Mouse (Mus musculus) erythroblast, adult 5-6 weeks (primary cell): ENCODE measurements at regions not wholly inside any gene's neighbourhood (a gene's known extent, or its start where the extent isn't known, plus 50 kb on each side); places are given as distances from the start of the nearest gene placed in this dataset.
"Not testable (repeated sequence)": the region's sequence is repeated elsewhere in the genome, so short reads cannot be mapped to it uniquely, and the experiment has no call there.

Source experiments
- ATAC-seq: replicated peaks from 2 replicates; pipeline ENCODE4 v1.8.0; 2016; ENCODE audit warnings: moderate number of reproducible peaks, mild to moderate bottlenecking, moderate TSS enrichment, inconsistent platforms; ENCODE audit not compliant: poor library complexity, low FRiP score, severe bottlenecking

DNA sequence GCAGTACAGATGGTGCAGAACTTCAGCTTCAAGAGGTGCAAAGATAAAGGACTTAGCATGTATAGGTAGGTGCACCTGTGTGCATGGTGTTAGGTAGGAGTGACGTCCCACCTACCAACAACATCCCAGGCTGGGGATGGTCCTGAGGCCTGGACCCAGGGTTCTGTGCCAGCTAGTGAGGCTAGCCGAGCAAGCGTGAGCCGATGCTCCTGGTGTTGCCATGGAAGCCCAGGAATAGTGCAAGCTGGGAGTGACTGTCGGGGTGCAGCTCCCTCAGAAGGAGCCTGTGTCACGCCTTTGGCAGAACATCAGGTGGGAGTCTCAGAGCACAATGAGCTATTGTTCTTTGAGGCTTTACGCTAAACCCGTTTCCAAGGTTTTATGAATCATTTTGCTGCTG is 209.9 kb downstream of the 3100002H09Rik start:
- ATAC-seq = no peak

DNA sequence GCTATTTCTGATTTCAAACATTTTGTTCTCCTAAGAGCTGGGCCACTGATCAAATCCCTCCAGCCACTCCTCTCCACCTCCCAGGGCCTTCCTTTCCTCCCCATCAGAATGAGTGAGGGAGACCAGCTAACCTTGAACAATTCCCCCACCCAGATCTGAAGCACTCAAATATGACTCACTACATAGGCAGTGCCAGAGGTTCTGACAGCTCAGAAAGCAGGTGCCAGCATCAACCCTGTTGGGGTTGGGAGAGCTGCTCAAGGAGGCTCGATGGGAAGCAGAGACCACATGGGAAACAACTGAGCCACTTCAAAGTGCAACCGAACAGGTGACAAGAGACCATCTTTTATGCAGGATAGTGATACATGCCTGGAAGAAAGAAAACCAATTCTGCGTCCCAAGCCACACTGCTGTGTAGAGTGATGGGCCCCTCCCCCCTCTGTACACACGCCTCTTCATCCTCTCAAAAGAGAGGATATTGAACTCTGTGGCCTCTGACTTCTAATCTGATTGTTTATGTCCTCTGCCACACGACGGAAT is 210.4 kb downstream of the 3100002H09Rik start:
- ATAC-seq = no peak

DNA sequence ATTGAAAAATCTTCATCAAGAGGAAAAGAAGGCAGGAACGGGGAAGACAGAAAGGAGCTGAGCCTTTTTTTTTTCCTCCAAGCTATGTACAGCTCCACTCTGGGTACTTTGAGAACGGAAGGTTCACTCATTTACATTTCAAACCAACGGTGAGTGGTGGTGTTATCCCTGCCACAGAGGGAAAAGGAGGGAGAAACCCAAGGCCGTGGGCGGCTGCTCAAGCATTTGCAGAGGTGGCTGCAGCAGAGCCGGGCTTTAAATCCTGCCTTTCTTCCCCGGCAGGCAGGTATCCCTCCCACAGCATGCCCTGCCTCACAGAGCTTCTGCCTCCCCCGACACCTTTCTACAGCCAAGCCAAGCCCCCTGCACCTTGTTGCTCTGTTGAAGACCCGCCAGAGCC is 212.2 kb downstream of the 3100002H09Rik start:
- ATAC-seq = no peak

DNA sequence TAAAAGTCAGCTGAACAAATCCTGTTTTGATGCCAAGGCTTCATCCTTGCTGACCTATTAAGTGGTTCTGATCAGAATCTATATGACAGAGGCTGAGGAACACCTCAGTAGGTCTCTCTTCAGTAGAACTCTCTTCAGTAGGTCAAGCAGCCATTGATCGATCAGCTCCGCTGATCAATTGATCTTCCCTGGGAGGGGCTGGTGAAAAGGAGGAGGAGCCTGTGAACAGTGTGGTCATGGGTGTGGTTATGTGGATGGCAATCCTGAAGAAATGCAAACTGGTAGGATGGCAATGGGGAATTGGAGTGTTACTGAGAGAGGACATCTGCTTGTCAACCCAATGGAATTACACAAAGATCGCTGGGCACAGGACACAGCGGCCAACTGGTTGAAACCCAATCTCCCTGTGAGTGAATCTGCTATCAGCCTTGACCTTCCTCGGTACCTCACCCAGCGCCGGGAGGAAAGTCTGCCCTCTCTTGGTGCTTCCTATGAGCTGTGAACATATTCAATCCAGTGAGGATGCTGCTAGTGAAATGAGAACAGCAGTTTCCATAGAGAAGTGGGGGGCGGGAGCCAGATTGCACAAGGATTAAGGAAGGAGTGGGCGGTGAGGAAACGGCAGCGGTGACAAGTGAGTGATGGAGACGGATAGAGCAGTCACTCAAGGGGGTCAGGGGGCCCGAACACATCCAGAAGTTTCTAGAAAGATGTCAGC is 213.9 kb downstream of the 3100002H09Rik start:
- ATAC-seq = no peak

DNA sequence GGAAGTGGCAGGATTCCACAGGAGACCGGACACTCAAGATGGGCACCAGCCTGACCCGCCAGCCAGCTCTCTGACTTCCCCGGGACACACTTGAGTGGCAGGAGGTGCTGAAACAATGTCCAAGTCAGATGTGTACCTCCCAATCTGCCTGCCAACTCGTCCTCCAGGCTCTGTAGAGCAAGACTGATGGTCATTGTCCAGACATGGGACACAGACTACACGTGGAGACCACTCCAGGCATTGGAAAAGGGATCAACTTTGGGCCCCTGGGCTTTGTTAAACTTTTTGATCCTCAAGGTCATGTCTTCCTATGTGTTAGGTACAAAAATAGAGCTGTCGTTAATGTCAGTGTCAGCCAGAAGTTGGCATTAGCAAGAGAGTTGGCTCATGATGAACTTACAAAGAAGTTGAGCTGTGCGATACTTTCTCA is 214.6 kb downstream of the 3100002H09Rik start:
- ATAC-seq = no peak

DNA sequence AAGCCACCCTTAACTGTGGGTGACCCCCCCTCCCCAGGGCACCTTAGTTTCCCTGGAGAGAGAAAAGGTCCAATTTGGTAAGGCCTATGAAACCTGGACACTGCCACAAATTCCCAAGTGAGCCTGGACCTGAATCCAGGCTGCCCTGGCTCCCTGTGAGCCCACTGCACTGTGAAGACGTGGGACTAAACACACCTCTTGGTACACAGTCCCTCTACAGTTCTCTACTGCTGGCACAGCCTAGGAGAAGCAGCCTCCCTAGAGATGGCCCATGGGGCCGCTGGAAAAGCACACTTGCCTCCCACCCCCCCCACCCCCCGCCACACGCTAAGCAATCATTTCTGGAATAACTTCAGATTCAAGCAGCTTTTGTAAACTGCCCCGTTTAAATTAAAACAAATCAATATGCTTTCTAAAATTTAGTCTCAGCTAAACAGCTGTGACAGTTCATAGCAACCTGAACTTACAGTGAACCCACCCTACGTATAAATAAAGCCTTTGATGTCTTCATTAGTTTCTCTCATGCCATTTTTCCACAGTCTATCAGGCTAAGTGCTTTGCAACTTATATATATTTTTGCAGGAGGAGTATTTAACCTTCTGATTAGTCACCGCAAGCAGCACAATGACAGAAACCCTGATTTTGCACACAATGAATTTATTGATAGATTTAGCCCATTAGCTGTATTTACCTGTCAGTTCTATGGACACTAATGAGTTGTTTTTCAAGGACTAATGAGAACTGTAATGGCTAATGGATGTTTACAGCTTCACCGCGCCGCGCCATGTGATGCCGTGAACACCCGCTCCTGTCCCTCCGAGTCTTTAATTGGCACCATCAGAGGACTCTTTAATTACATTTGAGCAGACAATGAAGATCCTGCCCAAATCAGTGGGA is 215.3 kb downstream of the 3100002H09Rik start:
- ATAC-seq = no peak

DNA sequence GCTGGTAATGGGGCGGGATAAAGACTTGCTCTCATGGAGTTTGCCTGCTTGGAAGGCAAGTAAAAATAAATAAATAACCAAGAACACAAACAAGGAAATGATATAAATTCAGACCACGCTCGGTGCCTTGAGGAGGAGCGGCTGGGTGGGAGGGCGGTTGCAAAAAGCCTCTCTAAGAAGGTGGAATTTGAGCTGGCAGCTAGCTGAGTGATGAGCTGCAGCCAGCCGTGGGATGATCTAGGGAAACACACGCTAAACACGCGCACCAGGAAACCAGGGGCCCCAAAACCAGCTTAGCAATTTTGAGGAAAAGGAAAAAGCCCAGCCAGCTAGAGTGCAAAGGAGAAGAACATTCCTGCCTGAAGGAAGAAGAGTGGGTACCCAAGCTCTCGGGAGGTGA is 217.0 kb downstream of the 3100002H09Rik start:
- ATAC-seq = no peak

DNA sequence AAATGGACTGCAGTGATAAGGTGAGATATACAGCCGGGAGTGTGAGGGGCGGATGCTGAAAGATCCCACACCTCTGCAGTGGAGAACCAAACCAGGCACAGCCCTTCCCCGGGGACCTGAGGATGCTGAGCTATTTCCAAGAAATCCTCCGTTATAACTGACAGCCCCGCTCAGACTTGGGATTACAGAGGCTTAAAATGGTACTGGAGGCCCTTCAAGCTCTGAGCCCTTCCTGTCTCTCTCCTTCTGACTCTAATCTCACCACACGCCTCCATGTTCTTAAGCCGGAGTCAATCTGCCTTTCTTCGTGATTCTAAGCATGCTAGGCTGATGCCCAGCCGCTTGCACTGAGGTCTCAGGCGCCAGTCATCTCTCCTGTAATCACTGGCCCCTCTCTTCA is 221.5 kb downstream of the 3100002H09Rik start:
- no peak for ATAC-seq

DNA sequence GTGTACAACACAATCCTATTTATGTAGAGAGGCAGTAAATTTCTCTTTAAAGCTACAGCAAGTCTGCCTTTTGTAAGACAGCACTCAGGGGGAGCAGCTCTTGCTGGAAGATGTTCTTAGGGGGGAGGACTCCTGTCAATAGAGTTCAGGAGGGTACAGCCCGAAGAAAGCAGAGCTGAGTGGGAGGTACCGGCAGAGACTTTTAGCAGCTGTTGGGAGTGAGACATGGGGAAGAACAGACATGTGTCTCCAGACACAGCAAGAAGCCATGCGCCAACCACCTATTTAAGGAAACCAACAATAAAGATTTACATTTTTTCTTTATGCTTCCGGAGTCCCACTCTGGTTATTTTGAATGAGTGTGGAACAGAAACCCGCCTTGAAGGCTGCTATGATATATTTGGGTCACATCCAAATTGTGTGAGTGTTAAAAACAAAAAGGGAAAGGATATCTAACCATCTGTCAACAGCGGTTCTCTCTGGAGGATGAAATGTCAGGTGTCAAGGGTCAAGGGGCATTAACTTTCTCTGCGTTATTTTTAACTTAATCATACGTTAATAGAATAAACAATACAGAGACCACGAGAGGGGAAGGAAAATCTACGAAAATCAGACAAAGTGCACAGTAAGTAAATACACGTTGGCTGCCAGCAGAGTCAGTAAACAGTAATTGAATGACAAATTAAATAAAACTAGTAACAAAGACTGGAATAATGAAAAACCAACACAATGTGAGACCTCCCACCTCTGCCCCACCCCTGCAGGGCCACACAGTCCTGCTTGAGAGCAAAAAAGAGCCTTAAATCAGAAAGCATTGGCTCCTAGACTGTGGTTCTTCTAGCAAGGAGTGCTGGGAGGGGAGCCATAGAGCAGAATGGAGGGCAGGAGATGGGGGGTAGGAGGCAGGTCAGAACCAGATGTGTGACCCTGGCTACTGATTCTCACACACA is 225.2 kb downstream of the 3100002H09Rik start:
- ATAC-seq = no peak

DNA sequence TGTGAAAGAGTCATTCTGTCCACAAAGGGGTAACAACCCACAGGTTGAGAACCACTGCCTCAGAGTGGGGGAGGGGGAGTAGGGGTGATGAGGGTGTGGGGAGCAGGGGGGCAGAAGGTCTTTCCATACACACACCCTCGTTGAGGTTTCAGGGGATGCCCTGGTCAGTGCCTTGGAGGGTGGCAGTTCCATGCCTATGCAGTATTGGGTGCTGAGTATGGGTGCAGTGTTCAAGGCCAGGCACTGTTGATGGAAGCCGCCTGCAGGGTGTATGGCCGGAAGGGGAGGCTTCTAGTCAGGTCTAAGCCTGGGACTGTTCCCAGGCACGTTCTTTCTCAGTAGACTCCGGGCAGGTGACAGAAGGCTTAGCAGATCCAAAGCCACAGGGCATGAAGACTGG is 234.1 kb downstream of the 3100002H09Rik start:
- no peak for ATAC-seq

DNA sequence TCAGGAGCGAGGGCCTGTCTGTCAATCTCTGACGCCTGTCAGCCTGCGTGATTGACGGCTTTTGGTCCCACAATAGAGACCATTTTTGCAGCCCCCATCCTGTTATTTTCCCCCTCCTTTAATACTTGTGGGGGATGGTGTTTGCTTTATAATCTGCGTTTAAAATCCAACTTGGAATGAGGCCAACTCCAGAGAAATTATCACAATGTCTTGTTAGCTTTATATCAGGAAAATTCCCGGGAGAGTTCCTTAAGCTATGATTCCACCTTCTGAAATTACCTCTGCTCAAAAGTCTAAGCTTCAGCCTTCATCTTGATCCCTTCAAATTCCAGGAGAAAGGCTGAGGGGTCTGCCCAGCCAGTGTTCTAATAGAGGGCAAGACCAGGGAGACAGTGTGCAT is 235.0 kb downstream of the 3100002H09Rik start:
- ATAC-seq = no peak

DNA sequence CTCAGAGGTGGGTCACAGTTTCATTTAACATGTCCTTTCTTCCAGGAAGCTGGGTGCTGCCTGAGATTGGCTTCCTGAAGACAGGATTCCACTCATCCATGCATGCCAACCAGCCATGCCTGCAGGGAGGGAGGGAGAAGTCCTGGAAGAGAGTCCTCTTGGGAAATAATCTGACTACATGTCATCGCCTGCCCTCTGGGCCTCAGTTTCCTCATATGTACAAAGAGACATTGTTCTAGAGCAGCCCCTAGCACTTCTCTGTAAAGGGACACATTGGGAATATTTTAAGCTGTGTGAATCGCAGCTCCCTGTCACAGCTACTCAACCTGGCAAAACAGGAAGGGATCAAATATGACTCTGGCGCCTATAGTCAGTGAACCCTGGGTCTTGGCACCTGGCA is 241.8 kb downstream of the 3100002H09Rik start:
- ATAC-seq = no peak

DNA sequence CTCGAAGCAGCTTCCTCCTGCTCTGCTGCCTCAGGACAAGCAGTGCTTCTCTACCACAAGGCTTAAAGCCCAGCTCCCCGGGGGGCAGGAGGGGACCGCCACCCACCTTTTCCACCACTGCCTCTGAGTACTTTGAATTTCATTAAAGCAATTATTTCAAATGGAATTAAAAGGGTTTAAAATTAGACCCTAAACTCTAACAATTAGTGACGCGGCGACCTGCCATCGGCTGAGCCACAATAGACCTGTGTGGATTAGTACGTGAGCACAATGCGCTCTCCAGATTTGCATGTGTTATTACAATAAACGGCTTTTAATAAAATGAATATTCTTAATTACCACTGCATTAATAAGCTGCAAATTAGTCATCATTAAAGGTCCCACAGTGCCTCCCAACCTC is 242.5 kb downstream of the 3100002H09Rik start:
- ATAC-seq = no peak

DNA sequence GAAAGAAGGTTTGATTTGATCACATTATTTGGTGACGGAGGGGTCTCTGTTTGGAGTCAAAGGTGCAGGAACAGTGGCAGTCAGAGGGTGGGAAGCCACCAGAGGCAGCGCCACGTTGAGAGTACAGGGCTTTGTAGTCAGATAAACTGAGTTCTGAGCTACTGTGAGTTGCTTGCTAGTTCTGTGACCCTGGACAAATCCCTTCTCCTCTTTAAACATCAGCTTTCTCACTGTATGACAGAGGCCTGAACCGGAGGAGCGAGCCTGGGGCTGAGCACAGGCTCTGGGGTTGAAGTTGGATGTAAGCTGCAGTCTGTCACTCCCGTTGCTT is 250.1 kb downstream of the 3100002H09Rik start:
- no peak for ATAC-seq

DNA sequence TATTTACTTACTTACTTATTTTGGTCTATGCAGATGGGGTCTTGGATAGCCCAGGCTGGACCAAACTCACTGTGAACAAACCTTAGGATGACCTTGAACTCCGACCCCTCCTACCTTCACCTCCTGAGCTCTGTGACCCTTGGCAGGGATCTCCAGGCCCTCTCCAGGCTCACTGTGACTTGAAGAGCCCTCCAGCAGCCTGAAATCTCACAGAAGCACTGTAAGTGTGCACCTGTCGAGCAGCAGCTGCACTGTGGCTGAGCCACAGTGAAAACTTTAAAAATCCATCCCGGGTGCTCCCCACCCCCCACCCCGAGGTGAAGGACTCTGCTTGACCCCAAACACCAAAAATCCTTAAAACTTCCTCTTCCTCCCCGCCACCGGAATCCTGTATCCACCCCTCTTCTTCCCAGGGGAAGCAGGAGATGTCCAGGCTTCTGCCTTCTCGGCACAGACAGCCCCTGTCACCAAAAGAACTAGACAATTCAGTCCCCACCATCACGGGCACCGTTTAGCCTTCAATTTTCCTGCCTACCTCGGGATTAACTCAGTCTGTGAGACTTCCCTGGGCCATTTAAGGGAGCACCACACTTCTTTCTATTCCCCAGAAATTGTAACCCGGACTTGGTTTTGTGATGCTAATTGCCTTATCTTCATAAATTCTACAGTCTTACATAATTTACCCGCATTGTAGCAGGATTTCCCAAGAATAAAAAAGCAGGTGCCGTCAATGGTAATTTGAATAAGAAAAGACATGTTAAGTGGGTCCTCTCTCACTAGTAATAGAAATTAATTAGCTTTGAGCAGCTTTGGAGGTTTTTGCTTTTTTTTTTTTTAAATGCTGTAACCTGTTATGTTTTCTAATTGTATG is 250.7 kb downstream of the 3100002H09Rik start:
- no peak for ATAC-seq

DNA sequence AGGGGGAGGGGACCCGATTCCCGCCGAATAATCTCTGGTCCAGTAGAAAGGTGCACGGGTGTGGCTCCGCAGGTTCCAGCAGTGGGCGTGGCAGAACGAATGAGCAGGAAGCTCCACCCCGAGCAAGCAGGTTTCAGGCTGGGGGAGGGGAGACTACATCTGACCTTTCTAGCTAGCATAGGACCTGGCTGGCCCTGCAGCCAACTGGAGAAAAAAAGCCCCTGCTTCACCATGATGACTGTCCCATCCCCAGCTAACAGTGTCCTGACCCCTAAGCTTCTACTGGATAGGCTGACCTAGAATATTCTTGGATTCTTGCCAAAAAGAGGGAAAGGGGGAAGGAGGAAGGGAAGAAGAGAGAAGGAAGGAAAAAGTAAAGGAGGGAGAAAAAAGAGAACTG is 252.1 kb downstream of the 3100002H09Rik start:
- not testable (repeated sequence) for ATAC-seq

DNA sequence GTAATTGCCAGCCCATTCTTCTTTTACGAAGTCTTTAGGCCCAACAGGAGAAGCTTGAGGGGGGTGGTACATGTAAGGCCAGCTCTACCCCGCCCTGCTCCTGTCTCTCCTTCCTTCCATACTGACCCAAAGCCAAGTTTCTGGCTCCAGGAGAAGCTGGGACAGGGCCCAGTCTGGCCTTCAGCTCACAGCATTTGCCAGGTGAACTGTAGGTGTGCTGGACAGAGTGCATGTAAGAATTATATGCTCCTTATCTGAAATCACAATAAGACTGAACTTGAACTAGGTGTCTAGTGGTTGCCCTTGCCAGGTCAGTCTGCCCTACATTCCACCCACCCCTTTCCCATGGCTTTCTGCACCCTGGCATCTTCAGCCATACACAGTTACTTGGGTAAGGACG is 260.2 kb downstream of the 3100002H09Rik start:
- ATAC-seq = no peak

DNA sequence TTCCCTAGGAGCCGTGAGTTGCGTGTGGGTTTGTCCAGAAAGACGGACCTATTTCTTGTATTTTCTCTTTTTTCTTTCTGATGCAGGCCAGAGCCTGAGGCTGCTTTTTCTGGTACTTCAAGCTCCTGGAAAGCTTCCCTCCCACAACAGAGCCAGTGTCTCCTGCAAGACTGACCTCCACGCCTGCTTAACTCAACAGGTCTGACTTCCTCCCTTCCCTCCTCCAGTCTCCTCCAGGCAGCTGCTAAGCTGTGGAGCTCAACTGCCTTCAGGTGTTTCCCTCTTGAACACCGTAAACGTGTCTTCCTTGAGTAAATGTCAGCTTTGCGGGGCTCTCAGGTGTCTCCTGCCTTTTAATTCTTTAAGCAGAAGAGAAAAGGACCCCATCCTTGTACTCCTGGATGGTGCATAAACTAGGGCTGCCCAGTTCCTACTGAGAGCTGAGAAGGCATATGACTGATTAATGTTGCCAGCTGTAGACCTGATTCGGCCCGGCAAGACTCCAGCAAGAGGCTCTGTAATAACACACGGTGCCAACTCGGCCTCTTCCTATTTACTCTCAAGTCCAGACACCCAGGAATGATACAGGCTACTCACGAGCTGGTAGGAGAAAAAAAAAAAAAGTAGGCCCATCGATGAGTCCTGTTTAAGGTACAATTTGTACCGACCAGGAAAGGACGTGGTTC is 260.9 kb downstream of the 3100002H09Rik start:
- no peak for ATAC-seq

DNA sequence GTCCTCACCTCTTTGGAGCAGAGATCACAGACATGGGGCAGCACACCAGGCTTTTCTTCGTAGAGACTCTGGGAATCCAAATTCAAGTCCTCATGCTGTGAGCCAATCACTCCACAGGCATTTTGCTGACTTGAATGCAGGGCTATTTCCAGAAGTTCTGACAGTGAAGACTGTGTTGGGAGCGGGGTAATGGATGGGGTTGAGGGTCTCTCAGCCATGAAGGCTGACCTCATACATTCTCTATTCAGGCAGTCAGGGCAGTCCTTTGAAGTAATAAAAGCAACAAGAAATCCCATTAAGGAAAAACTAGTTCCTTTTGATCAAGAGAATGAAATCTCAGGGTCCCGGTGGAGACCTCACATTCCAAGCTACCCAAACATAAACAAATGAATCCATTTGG is 261.5 kb downstream of the 3100002H09Rik start:
- ATAC-seq = no peak
